Mouse (Mus musculus) forebrain, embryonic 11.5 days (tissue): ENCODE measurements at regions not wholly inside any gene's neighbourhood (a gene's known extent, or its start where the extent isn't known, plus 50 kb on each side); places are given as distances from the start of the nearest gene placed in this dataset.

Experiments used
- ATAC-seq: fragments of 200-750 bp; cut with Nextera tagmentation; replicated peaks from 2 replicates; pipeline ENCODE4 v1.8.0; 2017; ENCODE audit warnings: moderate TSS enrichment; ENCODE audit not compliant: low FRiP score
- DNase-seq: peaks from one replicate; pipeline ENCODE4 v3.0.0-alpha.2; 2017; ENCODE audit warnings: low spot score
- H3K27ac ChIP-seq: fragments of 300-500 bp; sonication (generic); 2 replicates; pipeline ENCODE4 v1.5.1; 2014; ENCODE audit warnings: low read depth, low read length
- H3K27me3 ChIP-seq: fragments of 300-500 bp; sonication (generic); 2 replicates; pipeline ENCODE4 v1.6.1; 2014; ENCODE audit warnings: mild to moderate bottlenecking, low read length, mixed read lengths; ENCODE audit not compliant: control insufficient read depth, insufficient read depth
- H3K36me3 ChIP-seq: fragments of 300-500 bp; sonication (generic); 2 replicates; pipeline ENCODE4 v1.6.1; 2014; ENCODE audit warnings: mild to moderate bottlenecking, low read length, moderate library complexity, mixed read lengths; ENCODE audit not compliant: control insufficient read depth, insufficient read depth
- H3K4me1 ChIP-seq: fragments of 300-500 bp; sonication (generic); replicated peaks from 2 replicates; pipeline ENCODE4 v1.6.1; 2014; ENCODE audit warnings: low read length, mixed read lengths; ENCODE audit not compliant: control insufficient read depth, insufficient read depth
- H3K4me2 ChIP-seq: fragments of 300-500 bp; sonication (generic); 2 replicates; pipeline ENCODE4 v1.6.1; 2014; ENCODE audit warnings: low read depth, mild to moderate bottlenecking, low read length, moderate library complexity, mixed read lengths; ENCODE audit not compliant: severe bottlenecking
- H3K4me3 ChIP-seq: fragments of 300-500 bp; sonication (generic); 2 replicates; pipeline ENCODE4 v1.5.1; 2014; ENCODE audit warnings: low read depth, low read length
- H3K9ac ChIP-seq: fragments of 300-500 bp; sonication (generic); 2 replicates; pipeline ENCODE4 v1.6.1; 2014; ENCODE audit warnings: low read length
- H3K9me3 ChIP-seq: fragments of 300-500 bp; sonication (generic); 2 replicates; pipeline ENCODE4 v1.6.1; 2016; ENCODE audit warnings: low read length, mixed read lengths; ENCODE audit not compliant: control insufficient read depth
- WGBS: fragments of 180-500 bp; shearing (Covaris S2); extraction: QIAGEN DNeasy Blood & Tissue Kit; methylation state at CpG from one replicate; pipeline ENCODE4 v1.1.7; 2014; 5-methylcytosine and 5-hydroxymethylcytosine counted together

GRCm38 (mm10) chr9:118292836-118293235 lies 142.9 kb upstream of the Cmc1 start:
- no peak overlapping the region for H3K4me2 ChIP-seq
- H3K27me3 ChIP-seq = no peaks in the 10 kb centered on the region
- H3K27ac ChIP-seq = no peak overlapping the region
- DNase-seq (no peak), ATAC-seq (no peak)
- no peaks in the 10 kb centered on the region for H3K9me3 ChIP-seq
- 91% methylated on average over 10 of the region's 10 CpGs for WGBS
- no peak overlapping the region for H3K9ac ChIP-seq
- H3K4me1 ChIP-seq = no peaks in the 10 kb centered on the region
- no peak overlapping the region for H3K4me3 ChIP-seq
- no peaks in the 10 kb centered on the region for H3K36me3 ChIP-seq

DNA sequence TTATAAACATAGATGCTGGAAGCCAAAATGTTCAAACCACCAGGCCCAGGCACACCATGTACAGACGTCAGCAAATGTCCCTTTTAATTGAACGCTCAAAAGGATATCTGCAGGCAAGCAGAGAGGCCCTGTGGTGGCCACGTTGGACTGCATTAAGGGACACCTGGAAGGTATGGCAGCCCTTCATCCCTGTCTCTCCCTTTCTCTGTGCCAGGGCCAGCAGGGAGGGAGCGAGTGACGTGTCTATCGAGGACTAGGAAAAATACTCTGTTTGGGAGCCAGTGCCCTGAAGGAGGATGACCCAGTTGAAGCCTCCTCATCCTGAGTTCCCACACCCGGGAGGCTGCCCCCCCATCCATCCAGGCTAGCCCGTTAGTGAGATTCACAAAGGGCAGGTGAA lies 144.0 kb upstream of the Cmc1 start:
- ATAC-seq (no peak), DNase-seq (no peak)
- WGBS = 78% methylated on average over 8 of the region's 8 CpGs
- no peaks in the 10 kb centered on the region for H3K9me3 ChIP-seq
- no peak overlapping the region for H3K9ac ChIP-seq
- no peaks in the 10 kb centered on the region for H3K27me3 ChIP-seq
- H3K36me3 ChIP-seq = no peaks in the 10 kb centered on the region
- H3K4me2 ChIP-seq = no peak overlapping the region
- no peaks in the 10 kb centered on the region for H3K4me1 ChIP-seq
- H3K4me3 ChIP-seq = no peak overlapping the region
- no peak overlapping the region for H3K27ac ChIP-seq

DNA sequence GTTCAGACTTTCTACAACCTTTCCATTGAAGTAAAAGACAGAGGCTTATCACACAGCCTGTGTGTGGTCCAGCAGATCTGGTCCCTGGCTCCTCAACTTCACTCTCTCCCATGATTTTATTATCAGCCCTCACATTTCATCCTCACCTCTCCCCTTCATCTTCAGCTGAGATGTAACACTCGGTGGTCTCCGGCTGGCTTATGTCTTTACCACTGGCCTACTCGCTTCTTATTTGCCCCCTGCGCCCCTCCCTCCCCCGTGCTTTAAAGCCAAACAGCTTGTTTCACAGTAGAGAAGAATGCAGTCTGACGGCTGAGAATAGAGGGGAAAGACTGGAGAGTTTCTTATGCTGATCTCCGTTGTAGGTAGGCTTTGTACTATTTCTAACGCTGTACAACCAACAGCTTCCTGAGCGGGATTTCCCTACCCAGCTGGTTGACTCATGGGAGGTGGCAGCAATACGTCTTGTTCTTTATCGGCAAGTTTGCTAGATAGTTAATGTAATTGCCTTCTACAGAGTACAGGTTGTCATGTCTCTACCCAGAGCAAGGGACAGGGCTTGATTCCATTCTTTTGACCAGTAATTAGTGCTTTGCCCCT lies 152.9 kb upstream of the Cmc1 start:
- Histone ChIP-seq H3K4me3 (no peak overlapping the region), H3K9me3 (no peaks in the 10 kb centered on the region), H3K4me2 (no peak overlapping the region), H3K36me3 (no peaks in the 10 kb centered on the region), H3K4me1 (no peaks in the 10 kb centered on the region), H3K27ac (no peak overlapping the region), H3K9ac (no peak overlapping the region), H3K27me3 (no peaks in the 10 kb centered on the region)
- DNase-seq = no peak
- ATAC-seq = no peak
- 67% methylated on average over 11 of the region's 11 CpGs for WGBS

GRCm38 (mm10) chr9:118318357-118319140 lies 159.5 kb upstream of the Eomes start:
- H3K4me2 ChIP-seq = no peak overlapping the region
- peaks cover 7% of the 10 kb centered on the region; the same call in 1 of the 2 replicates for H3K27me3 ChIP-seq
- no peak overlapping the region for H3K9ac ChIP-seq
- H3K4me1 ChIP-seq = peaks cover 13% of the 10 kb centered on the region
- ATAC-seq (peak; percentile 95), DNase-seq (peak; percentile 82)
- H3K9me3 ChIP-seq = no peaks in the 10 kb centered on the region
- WGBS = 35% methylated on average over 18 of the region's 18 CpGs
- H3K36me3 ChIP-seq = no peaks in the 10 kb centered on the region
- H3K27ac ChIP-seq = peak overlapping the region; percentile 72
- H3K4me3 ChIP-seq = no peak overlapping the region

DNA sequence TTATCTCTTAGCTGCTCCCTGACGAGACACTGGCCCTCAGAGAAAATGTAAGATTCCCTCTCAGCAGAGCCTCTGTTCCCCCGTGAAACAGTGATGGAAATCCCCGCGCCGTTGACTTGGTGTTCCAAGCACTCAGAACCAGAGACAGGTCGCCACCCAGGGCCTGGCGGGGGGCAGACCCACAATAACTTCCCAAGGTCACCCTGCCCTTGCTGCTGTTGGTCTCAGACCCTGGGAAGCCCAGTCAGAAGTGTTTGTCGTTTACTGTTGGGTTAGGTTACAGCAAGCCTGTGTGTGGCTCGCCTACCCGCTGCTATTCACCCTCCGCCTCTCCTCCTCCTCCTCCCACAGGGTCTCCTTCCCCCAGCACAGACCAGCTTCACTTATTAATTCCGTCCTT lies 154.2 kb upstream of the Eomes start:
- Histone ChIP-seq H3K36me3 (no peaks in the 10 kb centered on the region), H3K4me3 (no peak overlapping the region), H3K9ac (no peak overlapping the region; the same call in 1 of the 2 replicates), H3K4me1 (peaks cover 5% of the 10 kb centered on the region; the same call in 1 of the 2 replicates), H3K27me3 (no peaks in the 10 kb centered on the region), H3K4me2 (no peak overlapping the region), H3K27ac (no peak overlapping the region), H3K9me3 (no peaks in the 10 kb centered on the region)
- DNase-seq (no peak), ATAC-seq (no peak)
- WGBS = 42% methylated on average over 12 of the region's 12 CpGs

- 48% methylated on average over 9 of the region's 9 CpGs for WGBS
Observed at GRCm38 (mm10) chr9:118326656-118327055, 151.4 kb upstream of the Eomes start.

DNA sequence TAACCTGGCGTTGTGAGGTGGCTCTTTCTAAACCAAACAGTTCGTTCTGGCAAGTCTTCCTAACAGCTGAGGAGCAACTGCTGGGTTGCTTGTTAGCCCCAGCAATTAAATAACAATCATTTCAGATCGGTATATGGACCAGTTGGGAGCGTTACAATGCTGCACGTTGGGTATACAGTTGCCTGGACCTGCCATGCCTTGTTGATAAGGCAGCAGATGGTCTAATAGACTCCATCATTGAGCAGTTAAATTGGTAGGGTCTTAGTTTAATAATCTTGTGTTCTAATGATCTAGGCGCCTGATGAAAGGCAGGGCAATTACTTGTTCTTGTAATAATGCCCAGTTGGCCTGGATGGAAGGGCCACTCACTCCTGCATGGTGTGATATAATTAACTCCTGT lies 150.1 kb upstream of the Eomes start:
- 72% methylated on average over 6 of the region's 6 CpGs for WGBS

More at GRCm38 (mm10) chr9:118326656-118327055, 151.4 kb upstream of the Eomes start:
- Histone ChIP-seq H3K9me3 (no peaks in the 10 kb centered on the region), H3K4me3 (no peak overlapping the region), H3K9ac (no peak overlapping the region), H3K36me3 (no peaks in the 10 kb centered on the region), H3K4me2 (no peak overlapping the region), H3K27ac (peak overlapping the region; percentile 58; the same call in 1 of the 2 replicates), H3K27me3 (no peaks in the 10 kb centered on the region), H3K4me1 (peaks cover 2% of the 10 kb centered on the region; the same call in 1 of the 2 replicates)
- 0 out of 2 replicates have a peak, but pooled peaks have one; percentile 27 for ATAC-seq
- DNase-seq = no peak

DNA sequence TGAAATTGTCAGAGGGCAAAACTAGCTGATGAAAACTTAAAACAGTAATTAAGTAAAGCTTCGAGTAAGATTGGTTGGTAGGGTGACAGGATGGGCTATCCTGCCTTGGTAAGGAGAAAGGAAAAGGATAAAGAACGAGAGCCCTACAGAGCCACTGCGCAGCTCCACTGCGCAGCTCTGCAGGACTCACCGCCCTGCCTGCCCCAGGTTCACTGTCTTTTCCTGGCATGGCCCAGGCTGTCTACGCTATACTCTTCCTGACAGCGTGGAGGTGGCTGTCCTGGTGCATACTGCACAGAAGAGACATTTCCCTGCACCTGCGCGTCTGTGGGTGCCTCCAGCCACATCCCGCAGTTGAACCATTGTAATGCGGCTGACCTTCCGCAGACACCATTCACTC lies 136.6 kb upstream of the Eomes start:
- peak overlapping the region; percentile 8; the same call in 1 of the 2 replicates for H3K4me3 ChIP-seq
- WGBS = 46% methylated on average over 12 of the region's 12 CpGs
- H3K4me1 ChIP-seq = no peaks in the 10 kb centered on the region
- no peak; the same call in 1 of the 2 replicates for ATAC-seq
- H3K27ac ChIP-seq = no peak overlapping the region
- DNase-seq = no peak
- H3K27me3 ChIP-seq = no peaks in the 10 kb centered on the region
- H3K9me3 ChIP-seq = no peaks in the 10 kb centered on the region
- peak overlapping the region; percentile 44 for H3K9ac ChIP-seq
- H3K36me3 ChIP-seq = no peaks in the 10 kb centered on the region
- H3K4me2 ChIP-seq = peak overlapping the region; percentile 43

More for the DNA sequence above, 150.1 kb upstream of the Eomes start:
- Histone ChIP-seq H3K36me3 (no peaks in the 10 kb centered on the region), H3K27me3 (no peaks in the 10 kb centered on the region), H3K4me1 (peaks cover 2% of the 10 kb centered on the region; the same call in 1 of the 2 replicates), H3K4me3 (no peak overlapping the region), H3K9me3 (no peaks in the 10 kb centered on the region), H3K27ac (peak overlapping the region; percentile 58; the same call in 1 of the 2 replicates), H3K9ac (no peak overlapping the region), H3K4me2 (no peak overlapping the region)
- ATAC-seq (no peak; the same call in 1 of the 2 replicates), DNase-seq (no peak)
